Mouse (Mus musculus): ENCODE data around the gene Cntn4.

- TF ChIP-seq EP300 (IDR thresholded peaks at IDR 0.05; ENCODE audit: low read depth) (no peak), CTCF (IDR thresholded peaks at IDR 0.05; ENCODE audit: low read depth) (no peak)
Measured at GRCm38 (mm10) chr6:106465766-106466165, 788.3 kb downstream of the Cntn4 start.

Data from liver, embryonic 14.5 days (tissue).